Mouse (Mus musculus) lung, adult 2 months (tissue): ENCODE results near the gene Gm42906.

Experiments
- CTCF ChIP-seq: fragments of 200-500 bp; IDR thresholded peaks from 2 replicates; pipeline ENCODE4 v1.5.1; 2011; ENCODE audit warnings: mild to moderate bottlenecking, low read length, control low read depth; ENCODE audit not compliant: insufficient read depth
- POLR2A ChIP-seq: fragments of 200-500 bp; IDR thresholded peaks from 2 replicates; pipeline ENCODE4 v1.6.1; 2011; ENCODE audit warnings: low read depth, mild to moderate bottlenecking, control low read depth, low read length, borderline replicate concordance; ENCODE audit errors: extremely low read depth

DNA sequence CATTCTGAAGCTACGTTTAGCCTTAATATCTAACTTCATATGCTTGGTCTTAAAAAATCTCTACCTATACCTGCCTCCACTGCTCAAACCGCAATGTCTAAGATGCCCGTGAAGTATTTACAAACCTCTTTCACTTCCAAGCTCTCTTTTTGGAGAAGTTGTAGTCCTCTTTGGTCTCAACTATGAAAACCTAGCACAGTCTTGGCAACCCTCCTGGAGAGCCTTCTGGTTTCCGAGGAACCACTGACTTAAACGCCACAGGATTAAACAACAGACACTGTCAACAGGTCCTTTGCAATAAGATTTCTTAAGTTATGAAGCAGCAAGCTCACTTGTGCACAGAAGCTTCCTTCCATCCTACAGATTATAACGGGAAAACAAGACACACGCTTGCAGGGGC is 196.1 kb downstream of the Gm42906 start:
- TF ChIP-seq POLR2A, result no peak
- TF ChIP-seq CTCF, result no peak
